Mouse (Mus musculus) kidney, embryonic 16.5 days (tissue): ENCODE data around the gene Mettl7a3. TPM values are rescaled to one million over a fixed set of nuclear protein-coding genes. Genes with fewer than 3 reads are reported as not detected.

Source experiments
- ATAC-seq: fragments of 200-750 bp; cut with Nextera tagmentation; 2 replicates; pipeline ENCODE4 v1.8.0; 2017; ENCODE audit warnings: moderate TSS enrichment; ENCODE audit not compliant: low FRiP score, low TSS enrichment
- H3K27ac ChIP-seq: fragments of 300-500 bp; sonication (generic); 2 replicates; pipeline ENCODE4 v1.5.1; 2014; ENCODE audit warnings: low read length
- H3K27me3 ChIP-seq: fragments of 300-500 bp; sonication (generic); 2 replicates; pipeline ENCODE4 v1.6.1; 2014; ENCODE audit warnings: low read length, control low read depth, mixed read lengths; ENCODE audit not compliant: insufficient read depth
- H3K36me3 ChIP-seq: fragments of 300-500 bp; sonication (generic); 2 replicates; pipeline ENCODE4 v1.6.1; 2014; ENCODE audit warnings: low read length, control low read depth, mixed read lengths; ENCODE audit not compliant: insufficient read depth
- H3K4me1 ChIP-seq: fragments of 300-500 bp; sonication (generic); 2 replicates; pipeline ENCODE4 v1.6.1; 2014; ENCODE audit warnings: low read length, control low read depth, mixed read lengths; ENCODE audit not compliant: insufficient read depth
- H3K4me2 ChIP-seq: fragments of 300-500 bp; sonication (generic); replicated peaks from 2 replicates; pipeline ENCODE4 v1.6.1; 2014; ENCODE audit warnings: low read depth, low read length
- H3K4me3 ChIP-seq: fragments of 300-500 bp; sonication (generic); 2 replicates; pipeline ENCODE4 v1.5.1; 2014; ENCODE audit warnings: mild to moderate bottlenecking, low read length
- H3K9ac ChIP-seq: fragments of 300-500 bp; sonication (generic); replicated peaks from 2 replicates; pipeline ENCODE4 v1.6.1; 2014; ENCODE audit warnings: low read length
- H3K9me3 ChIP-seq: fragments of 300-500 bp; sonication (generic); 2 replicates; pipeline ENCODE4 v1.6.1; 2016; ENCODE audit warnings: low read length, control low read depth
- WGBS: fragments of 180-500 bp; shearing (Covaris S2); extraction: QIAGEN DNeasy Blood & Tissue Kit; methylation state at CpG from one replicate; pipeline ENCODE4 v1.1.7; 2014; 5-methylcytosine and 5-hydroxymethylcytosine counted together
- polyA plus RNA-seq: library from polyadenylated mRNA; unstranded; fragments of >200 nt; fragmentation: Nextera tagmentation; extraction: Ambion mirVana; gene quantifications from 2 replicates; pipeline ENCODE4 v1.2.1, GENCODE M21; 2015

The Mettl7a3 gene
- 0.19 TPM in 1 of 2 replicates, not detected in the other for polyA plus RNA-seq

DNA sequence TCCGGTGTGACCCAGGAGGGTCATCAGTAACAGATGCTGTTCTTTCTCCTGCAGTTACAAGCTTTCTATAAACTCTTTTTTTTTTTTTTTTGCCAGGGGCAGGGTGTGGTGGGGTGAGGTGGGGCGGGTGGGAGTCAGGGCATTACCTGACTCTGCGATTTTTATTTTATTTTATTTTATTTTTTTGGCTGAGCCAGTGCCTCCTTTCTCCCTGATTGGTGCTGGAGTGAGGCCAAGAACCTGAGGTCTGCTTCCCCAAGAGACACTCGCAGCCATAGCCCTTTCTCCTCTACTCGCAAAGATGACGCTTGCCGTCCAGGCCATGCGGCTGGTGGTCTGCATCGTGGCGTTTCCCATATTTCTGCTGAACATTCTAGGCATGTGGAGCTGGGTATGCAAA is at the start of gene Mettl7a3:
Gene Mettl7a3 (plus strand): TSS at position 301 of the 400 bp plus-strand sequence.
- Histone ChIP-seq H3K4me3 (no peak within 1 kb of the TSS), H3K9me3 (no peaks in the 10 kb centered on the region), H3K4me1 (no peaks in the 10 kb centered on the region), H3K4me2 (no peak within 1 kb of the TSS), H3K27ac (no peak within 1 kb of the TSS), H3K27me3 (no peaks in the 10 kb centered on the region), H3K9ac (no peak within 1 kb of the TSS), H3K36me3 (no peaks in the 10 kb centered on the region)
- WGBS, result 77% methylated on average over 10 of the region's 10 CpGs
- no peak for ATAC-seq

DNA sequence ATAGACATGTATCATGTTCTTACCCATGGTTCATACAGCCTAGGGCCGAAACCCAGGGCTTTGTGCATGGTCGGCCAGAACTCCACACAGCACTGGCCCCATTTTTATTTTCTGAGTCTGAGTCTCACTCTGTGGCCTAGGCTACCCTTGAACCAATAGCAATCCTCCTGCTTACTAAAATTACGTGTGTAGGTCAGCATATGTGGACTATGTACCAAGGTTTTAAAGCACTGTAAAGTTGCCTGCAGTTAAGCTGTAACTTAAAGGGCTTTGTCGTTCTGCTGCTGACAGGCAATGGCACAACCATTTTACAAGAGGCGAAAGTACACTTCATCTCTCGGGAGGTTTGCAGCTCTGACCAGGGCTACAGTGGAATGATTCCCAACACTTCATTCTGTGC is 45.7 kb upstream of the Mettl7a3 start:
- no peak overlapping the region for H3K4me2 ChIP-seq
- WGBS, result 85% methylated on average over 6 of the region's 6 CpGs
- no peak for ATAC-seq
- H3K27ac ChIP-seq, result no peak overlapping the region
- no peaks in the 10 kb centered on the region for H3K27me3 ChIP-seq
- H3K4me3 ChIP-seq, result no peak overlapping the region
- H3K4me1 ChIP-seq, result no peaks in the 10 kb centered on the region
- H3K9ac ChIP-seq, result no peak overlapping the region
- no peaks in the 10 kb centered on the region for H3K9me3 ChIP-seq
- H3K36me3 ChIP-seq, result no peaks in the 10 kb centered on the region

DNA sequence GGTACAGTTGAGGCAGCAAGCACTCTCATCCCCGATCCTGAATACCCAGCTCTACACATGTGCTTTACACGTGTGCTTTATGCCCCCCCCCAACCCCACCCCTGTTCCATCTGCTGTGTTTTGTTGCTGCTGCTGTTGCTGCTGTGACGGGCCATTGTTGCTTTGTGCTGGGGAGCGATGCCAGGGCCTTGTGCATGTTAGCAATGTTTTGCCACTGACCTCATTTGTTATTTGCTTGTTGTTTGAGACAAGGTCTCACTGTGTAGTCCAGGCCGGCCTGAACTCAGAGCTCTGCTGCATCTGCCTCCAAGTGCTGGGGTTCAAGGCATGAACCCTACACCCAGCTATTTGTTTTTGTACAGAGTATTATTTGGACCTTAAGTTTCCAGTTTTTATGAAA is 43.9 kb upstream of the Mettl7a3 start:
- H3K4me3 ChIP-seq, result no peak overlapping the region
- no peaks in the 10 kb centered on the region for H3K4me1 ChIP-seq
- H3K27me3 ChIP-seq, result no peaks in the 10 kb centered on the region
- H3K36me3 ChIP-seq, result no peaks in the 10 kb centered on the region
- H3K27ac ChIP-seq, result no peak overlapping the region
- 83% methylated on average over 5 of the region's 5 CpGs for WGBS
- H3K9me3 ChIP-seq, result no peaks in the 10 kb centered on the region
- no peak for ATAC-seq
- no peak overlapping the region for H3K4me2 ChIP-seq
- H3K9ac ChIP-seq, result no peak overlapping the region

DNA sequence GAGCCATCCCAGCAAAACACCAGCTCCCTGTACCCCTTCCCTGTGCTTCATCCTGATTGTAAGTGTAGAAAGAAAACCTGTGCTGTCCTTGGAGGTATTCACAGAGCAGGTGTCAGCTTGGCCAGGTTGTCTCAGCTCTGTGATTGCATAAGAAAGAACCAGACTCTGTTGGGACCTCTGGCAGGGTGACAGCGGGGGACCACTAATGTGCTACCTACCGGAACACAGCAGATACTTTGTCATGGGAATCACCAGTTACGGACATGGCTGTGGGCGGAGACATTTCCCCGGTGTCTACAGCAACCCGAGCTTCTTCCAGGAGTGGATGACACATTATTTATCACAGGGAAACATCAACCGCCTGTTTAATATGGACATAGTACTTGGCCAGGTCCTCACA is 42.4 kb upstream of the Mettl7a3 start:
- H3K27me3 ChIP-seq, result no peaks in the 10 kb centered on the region
- no peak overlapping the region for H3K9ac ChIP-seq
- no peak overlapping the region for H3K27ac ChIP-seq
- H3K4me3 ChIP-seq, result no peak overlapping the region
- 34% methylated on average over 7 of the region's 7 CpGs for WGBS
- ATAC-seq, result no peak
- H3K9me3 ChIP-seq, result no peaks in the 10 kb centered on the region
- H3K4me2 ChIP-seq, result no peak overlapping the region
- no peaks in the 10 kb centered on the region for H3K36me3 ChIP-seq
- H3K4me1 ChIP-seq, result no peaks in the 10 kb centered on the region

DNA sequence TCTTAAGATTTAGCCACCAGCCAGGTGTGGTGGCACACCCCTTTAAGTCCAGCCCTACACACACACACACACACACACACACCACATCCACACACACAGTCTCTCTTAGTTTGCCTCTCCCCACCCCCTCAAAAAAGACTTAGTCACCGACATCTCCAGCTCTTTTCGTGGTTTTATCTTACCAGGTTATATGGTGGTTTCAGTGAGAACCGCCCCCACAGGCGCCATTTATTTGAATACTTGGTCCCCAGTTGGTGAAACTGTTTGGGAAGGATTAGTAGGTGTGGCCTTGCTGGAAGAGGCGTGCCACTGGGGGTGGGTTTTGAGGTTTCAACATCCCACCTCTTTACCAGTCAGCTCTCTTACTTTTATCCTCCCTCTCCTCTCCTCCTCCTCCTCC is 36.9 kb upstream of the Mettl7a3 start:
- no peak overlapping the region for H3K4me2 ChIP-seq
- no peak overlapping the region for H3K9ac ChIP-seq
- WGBS, result 89% methylated on average over 5 of the region's 5 CpGs
- no peaks in the 10 kb centered on the region for H3K4me1 ChIP-seq
- ATAC-seq, result no peak
- no peak overlapping the region for H3K27ac ChIP-seq
- H3K36me3 ChIP-seq, result no peaks in the 10 kb centered on the region
- H3K4me3 ChIP-seq, result no peak overlapping the region
- no peaks in the 10 kb centered on the region for H3K27me3 ChIP-seq
- H3K9me3 ChIP-seq, result no peaks in the 10 kb centered on the region

DNA sequence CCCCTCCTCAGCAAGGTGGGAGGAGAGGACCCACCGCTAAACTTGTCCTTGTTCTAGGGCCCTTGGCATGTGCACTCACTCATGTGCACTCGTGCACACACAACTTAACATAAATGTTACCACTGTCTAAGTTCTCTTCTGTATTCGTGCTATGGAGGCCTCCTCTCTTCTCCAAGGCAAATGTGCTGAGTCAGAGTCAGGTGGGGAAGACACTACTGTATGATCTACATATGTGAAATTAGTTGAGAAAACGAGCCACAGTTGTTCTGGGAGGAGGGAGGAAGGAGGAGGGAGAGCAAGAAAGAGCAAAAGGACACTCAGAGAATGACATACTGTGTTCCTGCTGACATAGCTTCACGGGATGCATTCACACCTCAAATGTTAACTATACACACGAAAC is 34.2 kb upstream of the Mettl7a3 start:
- H3K36me3 ChIP-seq, result no peaks in the 10 kb centered on the region
- H3K27me3 ChIP-seq, result no peaks in the 10 kb centered on the region
- no peak overlapping the region for H3K27ac ChIP-seq
- H3K4me1 ChIP-seq, result peaks cover under 1% of the 10 kb centered on the region; the same call in 1 of the 2 replicates
- H3K4me3 ChIP-seq, result no peak overlapping the region
- 69% methylated on average over 6 of the region's 6 CpGs for WGBS
- H3K4me2 ChIP-seq, result no peak overlapping the region
- no peak for ATAC-seq
- no peak overlapping the region for H3K9ac ChIP-seq
- no peaks in the 10 kb centered on the region for H3K9me3 ChIP-seq

DNA sequence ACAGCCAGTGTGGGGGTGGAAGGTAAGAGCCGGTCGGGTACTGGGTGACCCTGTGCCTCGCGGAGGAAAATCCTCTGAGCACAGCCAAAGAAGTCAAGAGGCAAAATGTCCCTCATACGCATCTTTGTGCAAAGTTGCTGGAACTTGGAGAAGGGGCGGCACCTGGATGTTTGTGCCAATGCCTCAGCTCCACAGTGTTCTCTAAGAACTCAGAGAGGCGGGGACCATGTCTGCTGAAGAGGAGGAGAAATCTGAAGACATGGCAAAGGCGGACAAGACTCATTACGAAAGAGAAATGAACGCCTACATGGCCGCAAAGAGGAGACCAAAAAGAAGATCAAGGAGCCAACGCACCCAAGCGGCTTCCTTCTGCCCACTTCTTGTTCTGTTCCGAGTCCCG is 33.2 kb upstream of the Mettl7a3 start:
- H3K9ac ChIP-seq, result no peak overlapping the region
- peaks cover 8% of the 10 kb centered on the region; the same call in 1 of the 2 replicates for H3K4me1 ChIP-seq
- ATAC-seq, result no peak
- H3K36me3 ChIP-seq, result no peaks in the 10 kb centered on the region
- H3K27me3 ChIP-seq, result no peaks in the 10 kb centered on the region
- H3K4me2 ChIP-seq, result no peak overlapping the region
- H3K27ac ChIP-seq, result no peak overlapping the region
- H3K9me3 ChIP-seq, result no peaks in the 10 kb centered on the region
- WGBS, result 82% methylated on average over 15 of the region's 15 CpGs
- H3K4me3 ChIP-seq, result no peak overlapping the region

DNA sequence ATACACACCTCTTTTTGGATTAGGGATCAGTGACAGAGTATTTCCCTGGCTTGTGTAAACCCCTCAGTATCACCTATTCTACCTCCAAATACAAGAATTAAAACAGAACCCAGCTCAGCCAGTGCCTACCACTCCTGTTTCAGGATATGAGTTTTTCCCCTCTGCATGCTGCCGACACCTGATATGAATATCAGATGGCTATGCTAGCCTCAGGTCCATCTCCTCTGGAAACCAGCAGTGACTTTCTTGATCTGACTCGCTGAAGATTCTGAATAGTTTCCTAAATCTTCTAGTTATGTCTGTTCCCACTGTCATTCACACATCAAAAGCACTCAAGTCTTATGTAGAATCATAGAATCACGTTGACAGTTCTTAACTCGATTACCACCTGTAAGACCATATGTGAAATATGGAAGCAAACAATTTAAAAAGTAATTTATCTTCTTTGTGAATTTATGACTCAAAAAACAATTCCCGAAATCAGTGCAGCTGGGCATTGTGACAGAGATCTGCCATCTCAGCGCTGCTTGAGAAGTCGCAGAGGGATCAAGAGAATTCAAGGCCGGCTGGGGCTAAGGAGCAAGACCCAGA is 31.2 kb upstream of the Mettl7a3 start:
- Histone ChIP-seq H3K4me1 (peaks cover 8% of the 10 kb centered on the region; the same call in 1 of the 2 replicates), H3K4me2 (peak overlapping the region; percentile 77), H3K9ac (no peak overlapping the region), H3K27ac (peak overlapping the region; percentile 92), H3K9me3 (no peaks in the 10 kb centered on the region), H3K4me3 (peak overlapping the region; percentile 59), H3K36me3 (no peaks in the 10 kb centered on the region), H3K27me3 (no peaks in the 10 kb centered on the region)
- no peak for ATAC-seq
- WGBS, result 40% methylated on average over 8 of the region's 8 CpGs

DNA sequence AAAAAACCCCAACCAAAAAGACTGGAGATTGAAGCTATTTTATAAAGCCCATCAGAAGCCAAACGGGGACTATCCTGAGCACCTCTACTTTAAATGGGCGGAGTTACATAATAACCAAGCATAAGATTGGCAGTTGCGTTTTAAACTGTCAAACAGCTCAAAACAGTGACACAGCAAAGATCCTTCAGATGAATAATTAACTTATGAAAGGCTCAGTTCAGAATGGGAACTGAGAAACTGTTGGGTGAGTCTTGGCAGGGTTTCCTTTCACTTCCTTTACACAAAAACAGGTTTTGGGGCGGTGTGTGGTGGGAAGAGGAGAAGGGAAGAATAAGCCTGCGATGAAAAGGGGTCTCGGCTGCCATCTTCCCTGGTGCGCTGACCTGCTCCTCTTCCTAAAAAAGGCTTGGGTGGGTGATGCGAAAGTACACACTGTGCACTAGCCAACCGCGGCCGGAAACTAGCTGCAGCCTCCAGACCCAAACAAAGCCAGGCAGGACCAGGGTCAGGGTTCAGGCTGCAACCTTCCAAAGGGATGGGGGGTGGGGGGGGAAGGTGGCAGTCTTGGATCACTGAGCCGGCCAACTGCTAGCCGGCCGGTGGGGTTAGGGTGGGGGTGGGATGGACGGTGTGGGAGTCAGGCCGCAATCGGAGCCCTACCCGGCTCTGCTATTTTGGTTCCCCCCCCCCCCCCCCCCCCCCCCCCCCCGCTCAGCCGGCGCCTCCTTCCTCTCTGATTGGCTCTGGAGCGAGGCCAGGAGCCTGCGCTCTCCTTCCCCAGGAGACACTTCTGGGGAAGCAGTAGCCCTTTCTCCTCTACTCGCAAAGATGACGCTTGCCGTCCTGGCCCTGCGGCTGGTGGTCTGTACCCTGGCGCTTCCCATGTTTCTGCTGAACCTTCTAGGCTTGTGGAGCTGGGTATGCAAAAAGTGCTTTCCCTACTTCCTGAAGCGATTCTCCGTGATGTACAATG is 30.4 kb upstream of the Mettl7a3 start, which contains the start of gene Mettl7a1:
Gene Mettl7a1 (plus strand): TSS at position 122 of the 973 bp plus-strand sequence.
- peak within 1 kb of the TSS; percentile 71 for H3K9ac ChIP-seq
- H3K27ac ChIP-seq, result peak within 1 kb of the TSS; percentile 92
- peak; percentile 86 for ATAC-seq
- WGBS, result 4% methylated on average over 20 of the region's 30 CpGs
- H3K9me3 ChIP-seq, result no peaks in the 10 kb centered on the region
- no peaks in the 10 kb centered on the region for H3K36me3 ChIP-seq
- peak within 1 kb of the TSS; percentile 77 for H3K4me2 ChIP-seq
- peak within 1 kb of the TSS; percentile 59 for H3K4me3 ChIP-seq
- H3K4me1 ChIP-seq, result peaks cover 8% of the 10 kb centered on the region; the same call in 1 of the 2 replicates
- no peaks in the 10 kb centered on the region for H3K27me3 ChIP-seq
